ENCODE assay signal across 22 mouse cellular contexts in the genomic region with DNA sequence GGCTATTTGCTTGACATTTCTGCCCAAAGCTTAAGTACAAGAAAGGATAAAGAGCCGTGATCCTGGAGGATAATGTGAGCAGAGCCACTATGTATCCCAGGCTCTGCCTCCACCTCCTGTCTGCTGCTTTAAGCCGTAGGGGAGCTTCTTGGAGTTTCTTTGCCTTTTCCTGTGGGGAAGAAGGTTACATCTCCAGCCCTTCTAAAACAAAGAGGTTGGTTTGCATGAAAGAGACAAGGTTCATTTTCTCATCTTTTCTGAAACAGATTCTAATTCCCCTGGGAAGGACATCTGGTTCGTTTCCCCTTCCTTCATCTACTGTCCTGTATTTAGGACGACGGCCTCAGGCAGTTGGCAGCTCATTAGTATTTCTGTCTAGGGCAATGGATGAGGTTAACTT. TPM values are rescaled to one million over a fixed set of nuclear protein-coding genes. Genes with fewer than 3 reads are reported as not detected.
A peak's percentile ranks its signal among the peaks of the same experiment; 100 is the strongest.
DNase-seq lines count a peak whose midpoint lies in the region; ATAC-seq and TF ChIP-seq lines count a peak whose summit lies in the region.
"Had no signal": no experiment of that assay in that cellular context is flagged by ENCODE, and none has a peak within 500 bp of the region (broad histone marks: within the 10 kb centered on the region; RNA-seq: fewer than 3 reads in every experiment).

No protein-coding gene starts in this region.

- H3K4me1 ChIP-seq in midbrain, embryonic 13.5 days (replicated peaks): no peaks in the 10 kb centered on the region
- H3K4me1 ChIP-seq in midbrain, embryonic 16.5 days (ENCODE audit: control insufficient read depth, insufficient read depth, low read length): no peaks in the 10 kb centered on the region
- H3K4me1 ChIP-seq: embryonic facial prominence, embryonic 13.5 days; forebrain, embryonic 12.5 days; heart, embryonic 15.5 days; hindbrain, embryonic 10.5 days had no signal

- ATAC-seq in midbrain, embryonic 13.5 days: peak; percentile 37; the same call in 1 of the 2 replicates
- no peak for ATAC-seq in midbrain, embryonic 16.5 days
- ATAC-seq: forebrain, embryonic 16.5 days; inflammation-experienced regulatory T-cells, adult 6 months had no signal

- 48% methylated on average over 5 of the region's 5 CpGs for WGBS in midbrain, embryonic 13.5 days
- WGBS in midbrain, embryonic 16.5 days: 46% methylated on average over 5 of the region's 5 CpGs

- peak; percentile 55 for DNase-seq in R1 (ENCODE audit: low read depth, low spot score)
- peak; percentile 35 for DNase-seq in brain, embryonic 14.5 days (ENCODE audit: low read depth)
- no peak for DNase-seq in right cerebral cortex, postnatal 4 days
- DNase-seq in right cerebral cortex, postnatal 25 days: no peak
- DNase-seq: adrenal gland, adult 8-10 months; adrenal gland, postnatal 36 days; cerebellum, adult 11-12 months; cerebellum, adult 9-10 months; cerebellum, postnatal 36 days; gastrocnemius, postnatal 14 days; heart, adult 2 months had no signal

- no peaks in the 10 kb centered on the region for H3K36me3 ChIP-seq in midbrain, embryonic 13.5 days
- no peaks in the 10 kb centered on the region for H3K36me3 ChIP-seq in midbrain, embryonic 16.5 days (ENCODE audit: control insufficient read depth, insufficient read depth, low read length)
- H3K36me3 ChIP-seq: embryonic facial prominence, embryonic 13.5 days; forebrain, embryonic 12.5 days; heart, embryonic 15.5 days; hindbrain, embryonic 10.5 days had no signal

- no peaks in the 10 kb centered on the region for H3K9me3 ChIP-seq in midbrain, embryonic 13.5 days
- H3K9me3 ChIP-seq in midbrain, embryonic 16.5 days (replicated peaks; ENCODE audit: control insufficient read depth, low read length, poor library complexity, severe bottlenecking): no peaks in the 10 kb centered on the region
- H3K9me3 ChIP-seq: embryonic facial prominence, embryonic 13.5 days; forebrain, embryonic 12.5 days; G1E; heart, embryonic 15.5 days; hindbrain, embryonic 10.5 days had no signal

- H3K27me3 ChIP-seq in midbrain, embryonic 13.5 days: no peaks in the 10 kb centered on the region
- no peaks in the 10 kb centered on the region for H3K27me3 ChIP-seq in midbrain, embryonic 16.5 days (ENCODE audit: control insufficient read depth, insufficient read depth, low read depth, low read length)
- H3K27me3 ChIP-seq: embryonic facial prominence, embryonic 13.5 days; forebrain, embryonic 12.5 days; heart, embryonic 15.5 days had no signal

- TF ChIP-seq POLR2A in brain, embryonic 14.5 days (IDR thresholded peaks at IDR 0.05; ENCODE audit: borderline replicate concordance, extremely low read depth, insufficient read depth, insufficient read length, poor library complexity, severe bottlenecking): no peak

- no peak overlapping the region for H3K27ac ChIP-seq in midbrain, embryonic 13.5 days
- no peak overlapping the region for H3K27ac ChIP-seq in midbrain, embryonic 16.5 days (ENCODE audit: low read length)
- H3K27ac ChIP-seq: embryonic facial prominence, embryonic 13.5 days; forebrain, embryonic 12.5 days; heart, adult 2 months; heart, embryonic 15.5 days; hindbrain, embryonic 10.5 days; hindbrain, embryonic 14.5 days had no signal

- no peak overlapping the region for H3K9ac ChIP-seq in midbrain, embryonic 13.5 days (replicated peaks)
- H3K9ac ChIP-seq in midbrain, embryonic 16.5 days (ENCODE audit: low read depth, low read length): no peak overlapping the region
- H3K9ac ChIP-seq: embryonic facial prominence, embryonic 13.5 days; forebrain, embryonic 12.5 days; heart, embryonic 15.5 days; hindbrain, embryonic 14.5 days had no signal

- no peak for TF ChIP-seq CTCF in brain, embryonic 14.5 days (IDR thresholded peaks at IDR 0.05; ENCODE audit: borderline replicate concordance, extremely low read depth, insufficient read depth, insufficient read length)

- no peak overlapping the region for H3K4me3 ChIP-seq in midbrain, embryonic 13.5 days (replicated peaks)
- H3K4me3 ChIP-seq in midbrain, embryonic 16.5 days (ENCODE audit: low read depth, low read length): no peak overlapping the region
- H3K4me3 ChIP-seq: embryonic facial prominence, embryonic 13.5 days; forebrain, embryonic 12.5 days; heart, adult 2 months; heart, embryonic 15.5 days; hindbrain, embryonic 10.5 days had no signal

- H3K4me2 ChIP-seq in midbrain, embryonic 13.5 days (replicated peaks): no peak overlapping the region
- no peak overlapping the region for H3K4me2 ChIP-seq in midbrain, embryonic 16.5 days (ENCODE audit: low read length)
- H3K4me2 ChIP-seq: embryonic facial prominence, embryonic 13.5 days; forebrain, embryonic 12.5 days; heart, embryonic 11.5 days; heart, embryonic 15.5 days; hindbrain, embryonic 14.5 days had no signal

RNA-seq across cellular contexts. Expression of a gene that starts 19.8 kb away (rescaled TPM):
- 45.5 and 46.2 TPM in 2 replicates for polyA plus RNA-seq in midbrain, embryonic 13.5 days (2015; fragmentation: Nextera tagmentation; extraction: Ambion mirVana)
- polyA plus RNA-seq in midbrain, embryonic 16.5 days (2015; fragmentation: Nextera tagmentation; extraction: Ambion mirVana): 47.0 and 52.5 TPM in 2 replicates
- 27.5 and 30.5 TPM in 2 replicates for polyA plus RNA-seq in brain, embryonic 14.5 days (2012; rRNA removed)

Comparison
In these comparisons a context has a peak if more than half of its experiments do, and no peak if none do; other contexts are left out.
1. DNase-seq: peak in R1 (single experiment) and brain, embryonic 14.5 days (single experiment); none in right cerebral cortex, postnatal 4 days (single experiment) and right cerebral cortex, postnatal 25 days (single experiment).